Mouse (Mus musculus) olfactory bulb, adult 2 months (tissue): Measurements from ENCODE around the gene Polr3h.

Experiments
- CTCF ChIP-seq: fragments of 200-500 bp; IDR thresholded peaks from 2 replicates; pipeline ENCODE4 v1.5.1; 2012; ENCODE audit warnings: low read depth, mild to moderate bottlenecking, low read length, moderate library complexity; ENCODE audit not compliant: insufficient read depth
- POLR2A ChIP-seq: fragments of 200-500 bp; IDR thresholded peaks from 2 replicates; pipeline ENCODE4 v1.6.1; 2012; ENCODE audit warnings: mild to moderate bottlenecking, low read depth, low read length, moderate library complexity; ENCODE audit not compliant: insufficient read depth

- TF ChIP-seq POLR2A (no peak; the same call in 1 of the 2 replicates), CTCF (no peak)
These were observed 67.3 kb downstream of the Polr3h start, which contains the start of gene Tob2 for GRCm38 (mm10) chr15:81858517-81859329.
